Mouse (Mus musculus): ENCODE data around the gene Ermap. TPM values are rescaled to one million over a fixed set of nuclear protein-coding genes. Genes with fewer than 3 reads are reported as not detected.
A peak's percentile ranks its signal among the peaks of the same experiment; 100 is the strongest.

Gene Ermap
- polyA plus RNA-seq, 1 experiment from 2014 or later: 4.7 TPM

DNA sequence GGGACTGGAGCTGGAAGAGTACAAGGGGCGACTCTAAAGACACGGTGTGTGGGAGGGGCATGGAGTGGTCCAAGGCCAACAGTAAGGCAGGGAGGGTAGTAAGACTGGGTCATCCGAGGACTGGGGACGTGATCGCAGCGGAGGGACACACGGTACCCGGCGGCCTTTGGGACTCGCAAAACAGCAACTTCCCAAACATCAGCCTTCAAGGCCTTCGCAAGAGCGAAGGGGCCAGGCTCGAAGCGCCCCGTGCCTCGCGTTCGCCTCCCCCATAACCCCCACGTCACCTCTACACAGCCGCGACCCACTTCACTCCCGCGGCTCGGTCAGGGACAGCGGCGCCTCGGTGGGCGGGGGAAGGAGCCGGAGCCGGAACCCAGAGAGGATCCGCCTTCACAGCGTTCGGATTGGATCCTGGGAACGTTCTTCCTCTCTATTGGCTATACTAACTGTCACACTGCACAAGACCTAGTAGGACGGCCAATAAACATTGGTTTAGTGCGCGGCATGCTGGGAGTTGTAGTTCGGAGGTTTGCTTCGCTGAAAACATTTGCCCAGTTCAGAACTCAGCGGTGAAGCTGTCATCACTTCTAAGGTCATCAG, 15.9 kb downstream of the Ermap start, which contains the start of gene Zfp691:
Gene Zfp691, minus strand, starts transcription at position 345 of the 603 bp plus-strand sequence.
- under 1% methylated on average over 40 of the region's 40 CpGs for WGBS
- peak within 1 kb of the TSS; percentile 35; the same call in 1 of the 2 replicates for H3K27ac ChIP-seq (ENCODE audit: low read length)
- peak within 1 kb of the TSS; percentile 74 for H3K4me2 ChIP-seq (ENCODE audit: low read depth, low read length)
- H3K36me3 ChIP-seq (ENCODE audit: control insufficient read depth, insufficient read depth, low read length): peaks cover 3% of the 10 kb centered on the region
- H3K27me3 ChIP-seq (replicated peaks; ENCODE audit: control insufficient read depth, insufficient read depth, low read length): no peaks in the 10 kb centered on the region
- H3K4me3 ChIP-seq (ENCODE audit: low read length): peak within 1 kb of the TSS; percentile 78
- H3K9ac ChIP-seq (ENCODE audit: low read depth, low read length): peak within 1 kb of the TSS; percentile 91
- peaks cover 7% of the 10 kb centered on the region; the same call in 1 of the 2 replicates for H3K4me1 ChIP-seq (ENCODE audit: control insufficient read depth, insufficient read depth, low read length)
- peak; percentile 100 for ATAC-seq
- no peaks in the 10 kb centered on the region for H3K9me3 ChIP-seq (ENCODE audit: control insufficient read depth, low read length)

DNA sequence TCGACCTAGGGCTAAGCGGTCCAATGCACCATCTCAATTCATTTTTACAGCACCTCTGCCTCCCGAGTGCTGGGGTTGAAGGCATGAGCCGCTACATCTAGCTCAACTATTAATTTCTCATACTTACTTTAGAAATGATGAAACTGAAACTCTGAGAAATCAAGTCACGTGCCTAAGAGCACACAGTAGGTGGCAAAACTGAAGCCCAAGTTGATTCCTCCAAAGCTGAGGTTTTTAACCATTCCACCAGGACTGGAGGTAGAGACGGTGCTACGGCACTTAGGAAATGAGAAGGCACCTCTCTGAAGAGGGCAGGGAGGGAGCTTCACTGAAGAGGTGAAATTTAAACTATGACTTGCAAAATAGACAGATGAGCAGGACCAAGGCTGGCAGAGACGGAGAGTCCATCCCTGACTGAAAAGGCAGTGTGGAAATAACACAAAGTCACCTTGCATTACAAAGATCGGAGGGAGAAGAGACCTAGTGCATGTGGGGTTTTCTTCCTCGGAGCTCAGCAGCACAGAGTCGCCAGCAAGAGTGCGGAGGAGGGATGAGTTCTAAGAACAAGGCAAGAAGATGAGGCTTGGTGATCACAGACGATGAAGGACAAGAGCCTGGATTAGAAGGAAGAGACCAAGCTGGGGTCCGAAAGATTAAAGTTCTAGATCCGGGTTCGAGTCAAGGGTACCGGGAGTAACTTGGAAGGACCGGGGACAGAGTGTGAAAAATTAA, 16.7 kb downstream of the Ermap start:
- H3K4me3 ChIP-seq (ENCODE audit: low read length): peak overlapping the region; percentile 78
- no peak for ATAC-seq
- peak overlapping the region; percentile 91 for H3K9ac ChIP-seq (ENCODE audit: low read depth, low read length)
- peak overlapping the region; percentile 35; the same call in 1 of the 2 replicates for H3K27ac ChIP-seq (ENCODE audit: low read length)
- peaks cover 3% of the 10 kb centered on the region for H3K36me3 ChIP-seq (ENCODE audit: control insufficient read depth, insufficient read depth, low read length)
- no peaks in the 10 kb centered on the region for H3K27me3 ChIP-seq (replicated peaks; ENCODE audit: control insufficient read depth, insufficient read depth, low read length)
- H3K4me2 ChIP-seq (ENCODE audit: low read depth, low read length): peak overlapping the region; percentile 74
- peaks cover 7% of the 10 kb centered on the region; the same call in 1 of the 2 replicates for H3K4me1 ChIP-seq (ENCODE audit: control insufficient read depth, insufficient read depth, low read length)
- 36% methylated on average over 18 of the region's 18 CpGs for WGBS
- H3K9me3 ChIP-seq (ENCODE audit: control insufficient read depth, low read length): no peaks in the 10 kb centered on the region

DNA sequence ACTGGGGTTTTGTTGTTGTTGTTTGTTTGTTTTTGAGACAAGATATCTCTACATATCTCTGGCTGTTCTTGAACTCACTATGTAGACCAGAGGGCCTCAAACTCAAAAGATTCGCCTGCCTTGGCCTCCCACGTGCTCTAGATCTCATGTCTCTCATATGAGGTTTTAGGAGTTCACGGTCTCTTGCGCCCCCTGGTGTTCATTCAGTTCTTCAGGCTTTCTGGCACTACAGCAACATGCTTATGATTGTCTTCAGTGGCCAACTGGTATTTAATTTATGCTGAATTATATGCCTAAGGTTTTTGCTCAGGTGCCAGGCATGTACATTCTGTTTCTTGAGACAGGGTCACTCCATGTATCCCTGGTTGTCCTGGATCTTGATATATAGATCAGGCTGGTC, 22.1 kb downstream of the Ermap start:
- Histone ChIP-seq H3K36me3 (ENCODE audit: control insufficient read depth, insufficient read depth, low read length) (peaks cover 3% of the 10 kb centered on the region), H3K27me3 (replicated peaks; ENCODE audit: control insufficient read depth, insufficient read depth, low read length) (no peaks in the 10 kb centered on the region), H3K4me3 (ENCODE audit: low read length) (no peak overlapping the region), H3K9me3 (ENCODE audit: control insufficient read depth, low read length) (no peaks in the 10 kb centered on the region), H3K4me1 (ENCODE audit: control insufficient read depth, insufficient read depth, low read length) (peaks cover 1% of the 10 kb centered on the region; the same call in 1 of the 2 replicates), H3K4me2 (ENCODE audit: low read depth, low read length) (no peak overlapping the region), H3K9ac (ENCODE audit: low read depth, low read length) (no peak overlapping the region), H3K27ac (ENCODE audit: low read length) (no peak overlapping the region)
- peak; percentile 53; the same call in 1 of the 2 replicates for ATAC-seq
- WGBS: 2% methylated on average over 4 of the region's 4 CpGs

DNA sequence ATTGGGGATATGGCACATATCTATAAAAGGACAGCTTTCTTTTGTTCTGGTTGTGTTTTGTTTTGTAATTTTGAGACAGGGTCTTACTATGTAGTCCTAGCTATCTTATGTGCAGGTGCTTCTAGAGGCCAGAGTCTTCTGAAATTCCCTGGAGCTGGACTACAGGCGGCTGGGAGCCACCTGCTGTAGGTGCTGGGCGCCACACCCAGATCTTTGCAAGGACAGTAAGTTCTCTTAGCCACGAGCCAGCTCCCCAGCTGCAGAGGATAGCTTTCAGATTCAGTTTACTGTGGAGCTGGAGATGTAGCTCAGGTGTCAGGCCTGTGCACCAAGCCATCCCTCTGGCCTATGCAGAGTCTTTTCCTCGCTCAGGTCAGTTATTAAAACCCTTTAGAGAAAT, 22.7 kb downstream of the Ermap start:
- no peak overlapping the region for H3K9ac ChIP-seq (ENCODE audit: low read depth, low read length)
- no peaks in the 10 kb centered on the region for H3K27me3 ChIP-seq (replicated peaks; ENCODE audit: control insufficient read depth, insufficient read depth, low read length)
- H3K4me1 ChIP-seq (ENCODE audit: control insufficient read depth, insufficient read depth, low read length): no peaks in the 10 kb centered on the region
- no peak overlapping the region for H3K4me3 ChIP-seq (ENCODE audit: low read length)
- peaks cover 3% of the 10 kb centered on the region for H3K36me3 ChIP-seq (ENCODE audit: control insufficient read depth, insufficient read depth, low read length)
- H3K9me3 ChIP-seq (ENCODE audit: control insufficient read depth, low read length): no peaks in the 10 kb centered on the region
- peak; percentile 63; the same call in 1 of the 2 replicates for ATAC-seq
- 76% methylated on average over 4 of the region's 4 CpGs for WGBS
- no peak overlapping the region for H3K4me2 ChIP-seq (ENCODE audit: low read depth, low read length)
- H3K27ac ChIP-seq (ENCODE audit: low read length): no peak overlapping the region

DNA sequence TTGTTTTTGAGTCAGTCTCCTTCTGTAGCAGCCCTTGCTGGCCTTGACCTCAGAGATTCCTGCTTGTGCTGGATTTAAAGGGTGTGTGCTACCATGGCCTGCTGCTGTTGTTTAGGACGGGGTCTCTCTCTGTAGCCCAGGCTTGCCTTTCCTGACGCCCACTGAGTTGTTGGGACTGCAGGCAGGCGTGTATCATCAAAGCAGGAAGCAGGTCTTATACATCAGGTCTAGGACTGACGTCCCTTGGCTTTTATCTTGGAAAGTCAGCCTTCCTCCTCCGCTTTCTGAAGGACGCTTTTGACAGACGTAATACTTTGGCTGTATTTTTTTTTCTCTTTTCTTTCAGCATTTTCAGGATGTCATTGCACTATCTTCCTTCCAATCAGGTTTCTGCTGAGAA, 23.9 kb downstream of the Ermap start:
- no peaks in the 10 kb centered on the region for H3K9me3 ChIP-seq (ENCODE audit: control insufficient read depth, low read length)
- no peaks in the 10 kb centered on the region for H3K27me3 ChIP-seq (replicated peaks; ENCODE audit: control insufficient read depth, insufficient read depth, low read length)
- H3K9ac ChIP-seq (ENCODE audit: low read depth, low read length): no peak overlapping the region
- no peaks in the 10 kb centered on the region for H3K4me1 ChIP-seq (ENCODE audit: control insufficient read depth, insufficient read depth, low read length)
- H3K36me3 ChIP-seq (ENCODE audit: control insufficient read depth, insufficient read depth, low read length): peaks cover 3% of the 10 kb centered on the region
- H3K27ac ChIP-seq (ENCODE audit: low read length): no peak overlapping the region
- no peak for ATAC-seq
- no peak overlapping the region for H3K4me3 ChIP-seq (ENCODE audit: low read length)
- no peak overlapping the region for H3K4me2 ChIP-seq (ENCODE audit: low read depth, low read length)
- WGBS: 74% methylated on average over 7 of the region's 7 CpGs

DNA sequence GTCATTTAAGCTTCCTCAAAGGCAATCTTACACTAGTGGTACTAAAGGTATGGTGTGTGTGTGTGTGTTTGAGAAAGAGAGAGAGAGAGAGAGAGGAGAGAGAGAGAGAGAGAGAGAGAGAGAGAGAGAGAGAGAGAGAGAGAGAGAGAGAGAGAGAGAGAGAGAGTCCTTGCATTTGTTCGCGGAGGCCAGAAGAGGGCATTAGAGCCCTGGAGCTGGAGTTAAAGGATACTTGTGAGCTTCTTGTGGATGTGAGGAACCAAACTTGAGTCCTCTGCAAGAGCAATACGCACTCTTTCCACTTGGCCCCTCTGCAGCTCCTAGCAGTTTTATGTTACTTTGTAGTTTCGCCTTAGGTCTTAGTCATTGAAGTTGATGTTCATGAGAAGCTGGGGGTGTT, 26.8 kb downstream of the Ermap start:
- no peak overlapping the region for H3K4me2 ChIP-seq (ENCODE audit: low read depth, low read length)
- H3K27me3 ChIP-seq (replicated peaks; ENCODE audit: control insufficient read depth, insufficient read depth, low read length): no peaks in the 10 kb centered on the region
- no peak for ATAC-seq
- 68% methylated on average over 4 of the region's 4 CpGs for WGBS
- no peaks in the 10 kb centered on the region for H3K36me3 ChIP-seq (ENCODE audit: control insufficient read depth, insufficient read depth, low read length)
- H3K4me1 ChIP-seq (ENCODE audit: control insufficient read depth, insufficient read depth, low read length): no peaks in the 10 kb centered on the region
- H3K9me3 ChIP-seq (ENCODE audit: control insufficient read depth, low read length): no peaks in the 10 kb centered on the region
- H3K4me3 ChIP-seq (ENCODE audit: low read length): no peak overlapping the region
- no peak overlapping the region for H3K27ac ChIP-seq (ENCODE audit: low read length)
- no peak overlapping the region for H3K9ac ChIP-seq (ENCODE audit: low read depth, low read length)

DNA sequence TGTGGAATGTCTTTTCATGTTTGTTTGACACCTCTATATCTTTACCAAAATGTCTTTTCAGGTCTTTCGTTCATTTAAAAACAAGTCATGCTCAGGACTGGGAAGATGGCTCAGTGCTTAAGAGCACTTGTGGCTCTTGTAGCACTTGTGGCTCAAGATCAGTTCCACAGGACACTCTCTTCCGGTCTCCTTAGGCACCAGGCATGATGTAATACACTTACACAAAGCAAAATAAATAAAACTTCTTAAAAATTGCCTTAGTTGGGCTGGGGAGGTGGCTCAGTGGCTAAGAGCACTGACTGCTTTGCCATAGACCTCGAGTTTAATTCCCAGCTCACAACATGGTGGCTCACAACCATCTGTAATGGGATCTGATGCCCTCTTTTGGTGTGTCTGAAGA, 28.5 kb downstream of the Ermap start:
- Histone ChIP-seq H3K9me3 (ENCODE audit: control insufficient read depth, low read length) (no peaks in the 10 kb centered on the region), H3K9ac (ENCODE audit: low read depth, low read length) (no peak overlapping the region), H3K4me3 (ENCODE audit: low read length) (no peak overlapping the region), H3K27me3 (replicated peaks; ENCODE audit: control insufficient read depth, insufficient read depth, low read length) (no peaks in the 10 kb centered on the region), H3K27ac (ENCODE audit: low read length) (no peak overlapping the region), H3K4me2 (ENCODE audit: low read depth, low read length) (no peak overlapping the region), H3K4me1 (ENCODE audit: control insufficient read depth, insufficient read depth, low read length) (no peaks in the 10 kb centered on the region), H3K36me3 (ENCODE audit: control insufficient read depth, insufficient read depth, low read length) (no peaks in the 10 kb centered on the region)
- 72% methylated on average over 3 of the region's 3 CpGs for WGBS
- no peak for ATAC-seq

DNA sequence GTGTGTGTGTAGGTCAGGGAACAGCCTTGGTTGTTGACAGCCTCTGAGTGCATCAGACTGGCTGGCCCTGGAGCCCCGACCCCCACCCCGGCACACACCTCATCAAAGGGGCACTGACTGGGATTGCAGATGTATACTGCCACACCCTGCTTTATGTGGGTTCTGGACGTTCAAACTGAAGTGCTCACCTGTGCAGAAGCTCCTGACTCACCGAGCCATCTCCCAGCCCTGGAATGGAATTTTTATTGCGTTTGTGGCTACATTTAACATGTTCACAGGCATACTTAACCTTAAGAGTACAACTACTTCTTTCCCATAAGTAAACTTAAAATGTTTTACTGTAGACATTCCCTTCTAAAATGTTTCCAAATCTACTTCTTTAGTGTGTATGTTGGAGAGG, 31.9 kb downstream of the Ermap start:
- Histone ChIP-seq H3K27me3 (replicated peaks; ENCODE audit: control insufficient read depth, insufficient read depth, low read length) (no peaks in the 10 kb centered on the region), H3K36me3 (ENCODE audit: control insufficient read depth, insufficient read depth, low read length) (no peaks in the 10 kb centered on the region), H3K9me3 (ENCODE audit: control insufficient read depth, low read length) (no peaks in the 10 kb centered on the region), H3K4me2 (ENCODE audit: low read depth, low read length) (no peak overlapping the region), H3K4me1 (ENCODE audit: control insufficient read depth, insufficient read depth, low read length) (no peaks in the 10 kb centered on the region), H3K27ac (ENCODE audit: low read length) (0 out of 2 replicates have a peak overlapping the region, but pooled peaks have one; percentile 8), H3K4me3 (ENCODE audit: low read length) (no peak overlapping the region), H3K9ac (ENCODE audit: low read depth, low read length) (no peak overlapping the region)
- WGBS: 61% methylated on average over 5 of the region's 5 CpGs
- ATAC-seq: peak; percentile 91

DNA sequence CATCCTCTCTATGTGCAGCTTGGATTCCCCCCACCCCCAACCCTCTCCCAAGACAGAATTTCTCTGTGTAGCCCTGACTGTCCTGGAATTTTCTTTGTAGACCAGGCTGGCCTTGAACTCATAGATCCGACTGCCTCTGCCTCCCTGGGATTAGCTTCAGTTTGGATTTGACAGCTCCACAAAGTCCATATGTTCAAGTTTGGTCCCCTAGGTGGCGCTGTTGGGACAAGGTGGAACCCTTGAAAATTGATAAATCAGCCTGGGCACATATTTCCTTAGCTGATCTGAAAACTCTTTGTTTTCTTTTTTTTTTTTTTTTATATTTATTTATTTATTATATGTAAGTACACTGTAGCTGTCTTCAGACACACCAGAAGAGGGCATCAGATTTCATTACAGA, 32.6 kb downstream of the Ermap start:
- ATAC-seq: no peak
- Histone ChIP-seq H3K27ac (ENCODE audit: low read length) (no peak overlapping the region), H3K9ac (ENCODE audit: low read depth, low read length) (no peak overlapping the region), H3K36me3 (ENCODE audit: control insufficient read depth, insufficient read depth, low read length) (no peaks in the 10 kb centered on the region), H3K4me2 (ENCODE audit: low read depth, low read length) (no peak overlapping the region), H3K9me3 (ENCODE audit: control insufficient read depth, low read length) (no peaks in the 10 kb centered on the region), H3K27me3 (replicated peaks; ENCODE audit: control insufficient read depth, insufficient read depth, low read length) (no peaks in the 10 kb centered on the region), H3K4me3 (ENCODE audit: low read length) (no peak overlapping the region), H3K4me1 (ENCODE audit: control insufficient read depth, insufficient read depth, low read length) (no peaks in the 10 kb centered on the region)
- 35% methylated on average over 2 of the region's 2 CpGs for WGBS
